Mouse (Mus musculus): ENCODE data around the gene Cers3. TPM values are rescaled to one million over a fixed set of nuclear protein-coding genes. Genes with fewer than 3 reads are reported as not detected.

Gene Cers3
- polyA plus RNA-seq, 1 experiment from 2014 or later = 3.2 TPM

DNA sequence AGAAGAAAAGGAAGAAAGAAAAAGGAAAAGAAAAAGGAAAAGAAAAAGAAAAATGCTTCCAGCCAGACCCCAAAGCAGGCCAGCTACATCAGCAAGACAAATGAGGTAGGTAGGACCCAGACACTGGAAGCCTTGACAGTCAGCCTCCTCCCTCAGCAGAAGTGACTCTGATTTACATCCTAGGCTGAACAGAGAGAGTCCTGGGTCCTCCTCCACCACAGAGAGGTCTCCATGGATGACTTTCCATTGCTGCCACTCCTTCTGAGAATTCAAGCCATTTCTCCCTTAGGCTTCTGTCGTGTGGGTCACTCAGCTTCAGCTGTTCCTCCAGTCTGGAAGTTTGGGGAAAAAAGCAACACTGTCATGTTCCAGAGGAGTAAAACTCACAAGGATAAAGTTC, 68.0 kb downstream of the Cers3 start:
- Histone ChIP-seq H3K27me3 (no peaks in the 10 kb centered on the region), H3K36me3 (no peaks in the 10 kb centered on the region), H3K4me1 (peaks cover 4% of the 10 kb centered on the region; the same call in 1 of the 2 replicates), H3K27ac (no peak overlapping the region), H3K4me2 (replicated peaks) (no peak overlapping the region), H3K4me3 (no peak overlapping the region), H3K9me3 (no peaks in the 10 kb centered on the region), H3K9ac (no peak overlapping the region)
- ATAC-seq (ENCODE audit: insufficient number of reproducible peaks, insufficient read depth, low FRiP score, low TSS enrichment) = no peak
- WGBS = 83% methylated on average over 1 of the region's 1 CpGs

DNA sequence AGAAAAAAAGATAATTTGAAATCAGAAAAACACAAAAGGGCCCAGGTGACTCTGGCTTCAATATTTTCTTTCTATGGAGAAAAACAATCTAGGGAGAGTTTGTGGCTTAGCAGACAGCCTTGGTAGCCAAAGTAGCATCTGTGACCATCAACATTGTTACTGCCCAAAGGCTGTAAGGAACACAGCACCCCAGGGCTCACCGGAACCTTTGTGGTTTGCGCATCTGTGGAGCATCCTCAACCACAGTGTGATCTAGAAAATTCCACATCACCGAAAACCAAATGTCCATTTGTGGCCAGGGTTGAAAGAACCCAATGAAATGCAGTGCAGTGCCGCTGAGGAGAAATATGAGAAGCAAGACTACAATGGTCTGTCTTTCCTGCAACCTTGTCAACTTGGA, 69.0 kb downstream of the Cers3 start:
- Histone ChIP-seq H3K9ac (no peak overlapping the region), H3K9me3 (no peaks in the 10 kb centered on the region), H3K4me3 (no peak overlapping the region), H3K4me1 (peaks cover 4% of the 10 kb centered on the region; the same call in 1 of the 2 replicates), H3K4me2 (replicated peaks) (no peak overlapping the region), H3K36me3 (no peaks in the 10 kb centered on the region), H3K27ac (no peak overlapping the region), H3K27me3 (no peaks in the 10 kb centered on the region)
- ATAC-seq (ENCODE audit: insufficient number of reproducible peaks, insufficient read depth, low FRiP score, low TSS enrichment) = no peak
- 76% methylated on average over 4 of the region's 4 CpGs for WGBS

DNA sequence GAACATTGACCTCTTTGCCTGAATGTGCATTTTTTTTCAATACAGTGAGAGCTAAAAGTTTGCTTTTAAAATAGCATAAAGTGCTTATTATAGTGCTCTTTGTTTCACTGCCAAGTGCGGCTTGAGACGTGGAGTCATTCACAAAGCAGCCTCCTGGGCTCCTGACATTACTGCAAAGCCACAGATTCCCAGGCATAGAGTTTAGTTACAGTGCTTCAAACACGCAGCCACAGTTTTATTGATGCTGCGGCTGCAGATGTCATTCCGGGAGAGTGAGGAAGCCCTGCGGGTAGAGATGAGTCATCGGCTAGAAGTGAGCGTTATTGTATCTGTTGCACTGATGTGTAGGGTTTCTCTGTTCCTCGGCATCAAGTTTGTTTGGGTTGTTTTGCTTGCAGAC, 69.4 kb downstream of the Cers3 start:
- Histone ChIP-seq H3K4me1 (peaks cover 4% of the 10 kb centered on the region; the same call in 1 of the 2 replicates), H3K27me3 (no peaks in the 10 kb centered on the region), H3K4me3 (no peak overlapping the region), H3K4me2 (replicated peaks) (no peak overlapping the region), H3K9ac (no peak overlapping the region), H3K36me3 (no peaks in the 10 kb centered on the region), H3K27ac (no peak overlapping the region), H3K9me3 (no peaks in the 10 kb centered on the region)
- no peak for ATAC-seq (ENCODE audit: insufficient number of reproducible peaks, insufficient read depth, low FRiP score, low TSS enrichment)
- 53% methylated on average over 9 of the region's 9 CpGs for WGBS

DNA sequence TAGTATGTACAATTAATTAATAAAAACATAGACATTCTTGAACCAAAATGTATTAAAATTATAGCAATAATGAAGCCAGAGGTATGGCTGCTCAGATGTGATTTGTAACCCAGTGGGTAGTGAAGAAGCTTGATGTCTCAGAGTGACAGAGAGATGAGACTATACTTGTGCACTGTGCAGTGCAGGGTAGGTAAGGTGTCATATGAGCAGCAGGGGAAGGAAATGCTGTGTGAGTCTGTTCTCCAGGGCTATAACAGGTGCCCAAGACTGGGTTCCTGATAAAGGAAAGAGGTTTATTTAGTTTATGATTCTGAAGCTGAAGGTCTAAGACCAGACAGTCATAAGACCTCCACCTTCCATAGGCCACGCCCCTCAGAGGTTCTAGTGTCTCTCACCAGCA, 69.9 kb downstream of the Cers3 start:
- 44% methylated on average over 1 of the region's 1 CpGs for WGBS
- no peak overlapping the region for H3K9ac ChIP-seq
- peaks cover 4% of the 10 kb centered on the region; the same call in 1 of the 2 replicates for H3K4me1 ChIP-seq
- H3K27ac ChIP-seq = no peak overlapping the region
- H3K36me3 ChIP-seq = no peaks in the 10 kb centered on the region
- H3K9me3 ChIP-seq = no peaks in the 10 kb centered on the region
- no peak for ATAC-seq (ENCODE audit: insufficient number of reproducible peaks, insufficient read depth, low FRiP score, low TSS enrichment)
- H3K27me3 ChIP-seq = no peaks in the 10 kb centered on the region
- no peak overlapping the region for H3K4me2 ChIP-seq (replicated peaks)
- no peak overlapping the region for H3K4me3 ChIP-seq

DNA sequence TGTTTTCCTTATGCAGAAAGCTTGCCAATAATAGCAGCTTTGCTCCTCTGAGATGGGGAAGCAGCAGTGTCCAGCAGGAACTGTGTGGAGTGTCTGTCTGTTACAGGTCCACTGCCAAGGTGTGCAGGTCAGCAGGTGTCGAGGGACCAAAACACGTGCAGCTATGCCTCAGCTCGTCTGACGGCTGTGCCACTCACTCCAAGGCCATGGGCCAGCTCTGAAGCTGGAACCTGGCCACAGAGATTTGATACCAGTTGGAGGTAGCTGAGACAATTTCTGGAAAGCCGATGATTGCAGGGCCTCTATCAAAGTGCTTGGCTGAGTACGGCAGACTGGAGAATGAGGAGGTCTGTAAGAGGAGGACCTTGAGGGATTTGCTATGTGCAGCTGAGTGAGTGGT, 72.2 kb downstream of the Cers3 start:
- no peak overlapping the region for H3K4me3 ChIP-seq
- 79% methylated on average over 6 of the region's 6 CpGs for WGBS
- ATAC-seq (ENCODE audit: insufficient number of reproducible peaks, insufficient read depth, low FRiP score, low TSS enrichment) = no peak
- H3K27me3 ChIP-seq = no peaks in the 10 kb centered on the region
- no peaks in the 10 kb centered on the region for H3K36me3 ChIP-seq
- H3K9ac ChIP-seq = no peak overlapping the region
- H3K27ac ChIP-seq = no peak overlapping the region
- H3K4me1 ChIP-seq = peaks cover 4% of the 10 kb centered on the region; the same call in 1 of the 2 replicates
- no peak overlapping the region for H3K4me2 ChIP-seq (replicated peaks)
- H3K9me3 ChIP-seq = no peaks in the 10 kb centered on the region

DNA sequence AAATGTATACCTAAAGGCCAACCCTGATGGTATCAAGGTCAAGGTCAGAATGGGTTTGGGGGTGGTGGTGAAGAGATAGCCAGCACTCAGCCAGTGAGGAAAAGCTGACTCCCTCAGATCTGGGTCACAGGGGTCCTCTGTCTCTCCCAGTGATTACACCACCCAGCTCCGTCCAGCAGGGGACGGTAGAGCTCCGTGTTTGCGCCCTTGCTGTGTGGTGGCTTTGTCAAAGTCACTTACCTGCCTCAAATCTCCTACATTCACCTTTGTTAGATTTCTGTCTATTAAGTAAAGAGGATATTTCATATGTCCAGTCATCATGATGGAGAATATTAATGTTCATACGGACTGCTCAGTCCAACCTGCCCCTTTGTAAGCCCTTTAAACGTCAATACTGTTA, 76.7 kb downstream of the Cers3 start:
- H3K4me3 ChIP-seq = no peak overlapping the region
- H3K27ac ChIP-seq = no peak overlapping the region
- H3K27me3 ChIP-seq = 0 out of 2 replicates have a peak, but pooled peaks cover 2% of the 10 kb centered on the region
- 24% methylated on average over 6 of the region's 6 CpGs for WGBS
- no peak overlapping the region for H3K9ac ChIP-seq
- no peaks in the 10 kb centered on the region for H3K36me3 ChIP-seq
- no peaks in the 10 kb centered on the region for H3K9me3 ChIP-seq
- no peak for ATAC-seq (ENCODE audit: insufficient number of reproducible peaks, insufficient read depth, low FRiP score, low TSS enrichment)
- H3K4me1 ChIP-seq = peaks cover 6% of the 10 kb centered on the region; the same call in 1 of the 2 replicates
- H3K4me2 ChIP-seq (replicated peaks) = no peak overlapping the region

DNA sequence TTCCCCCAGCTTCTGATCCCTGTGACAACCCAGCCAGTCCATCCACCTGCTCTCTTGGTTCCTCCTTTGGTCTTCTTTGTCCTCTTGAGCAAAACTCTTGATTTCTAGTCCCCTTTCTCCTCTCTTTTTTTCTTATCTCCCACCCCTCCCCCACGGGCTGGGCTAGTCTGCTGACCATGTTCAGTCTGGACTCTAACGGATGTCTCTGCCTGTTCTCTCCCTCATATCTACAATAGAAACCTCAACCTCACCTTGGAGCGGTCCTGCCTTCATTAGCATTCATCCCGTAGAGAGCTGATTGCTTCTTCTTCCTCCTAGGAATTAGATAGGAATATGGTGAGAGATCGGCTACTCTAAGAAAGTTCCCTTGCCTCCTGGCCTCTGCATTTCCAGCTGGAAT, 87.5 kb downstream of the Cers3 start:
- no peak for ATAC-seq (ENCODE audit: insufficient number of reproducible peaks, insufficient read depth, low FRiP score, low TSS enrichment)
- Histone ChIP-seq H3K4me2 (replicated peaks) (no peak overlapping the region), H3K4me3 (no peak overlapping the region), H3K9me3 (no peaks in the 10 kb centered on the region), H3K36me3 (no peaks in the 10 kb centered on the region), H3K27me3 (no peaks in the 10 kb centered on the region), H3K9ac (no peak overlapping the region), H3K4me1 (peaks cover 30% of the 10 kb centered on the region), H3K27ac (0 out of 2 replicates have a peak overlapping the region, but pooled peaks have one; percentile 47)
- WGBS = 71% methylated on average over 5 of the region's 5 CpGs

DNA sequence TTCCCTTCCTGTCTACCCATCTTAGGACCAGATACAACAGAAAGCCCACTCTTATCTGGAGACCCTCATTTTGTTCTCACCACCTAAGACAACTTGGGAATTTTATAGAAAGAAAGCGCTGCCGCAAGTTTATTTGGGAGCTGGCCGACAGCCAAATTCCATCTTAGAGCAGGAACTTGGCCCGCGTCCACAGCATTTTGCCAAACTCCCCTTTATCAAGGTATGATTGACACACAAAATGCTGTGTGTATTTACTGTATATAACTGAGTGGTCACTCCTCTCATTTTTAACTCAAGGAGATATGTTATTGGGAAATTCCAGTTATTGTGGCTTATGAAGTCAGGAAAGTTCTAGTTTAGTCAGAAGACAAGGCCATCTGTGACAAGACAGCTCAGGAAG, 88.0 kb downstream of the Cers3 start:
- H3K4me3 ChIP-seq = no peak overlapping the region
- 44% methylated on average over 5 of the region's 5 CpGs for WGBS
- no peak for ATAC-seq (ENCODE audit: insufficient number of reproducible peaks, insufficient read depth, low FRiP score, low TSS enrichment)
- H3K4me2 ChIP-seq (replicated peaks) = no peak overlapping the region
- peaks cover 30% of the 10 kb centered on the region for H3K4me1 ChIP-seq
- H3K36me3 ChIP-seq = no peaks in the 10 kb centered on the region
- 0 out of 2 replicates have a peak overlapping the region, but pooled peaks have one; percentile 47 for H3K27ac ChIP-seq
- no peaks in the 10 kb centered on the region for H3K27me3 ChIP-seq
- no peaks in the 10 kb centered on the region for H3K9me3 ChIP-seq
- no peak overlapping the region for H3K9ac ChIP-seq

DNA sequence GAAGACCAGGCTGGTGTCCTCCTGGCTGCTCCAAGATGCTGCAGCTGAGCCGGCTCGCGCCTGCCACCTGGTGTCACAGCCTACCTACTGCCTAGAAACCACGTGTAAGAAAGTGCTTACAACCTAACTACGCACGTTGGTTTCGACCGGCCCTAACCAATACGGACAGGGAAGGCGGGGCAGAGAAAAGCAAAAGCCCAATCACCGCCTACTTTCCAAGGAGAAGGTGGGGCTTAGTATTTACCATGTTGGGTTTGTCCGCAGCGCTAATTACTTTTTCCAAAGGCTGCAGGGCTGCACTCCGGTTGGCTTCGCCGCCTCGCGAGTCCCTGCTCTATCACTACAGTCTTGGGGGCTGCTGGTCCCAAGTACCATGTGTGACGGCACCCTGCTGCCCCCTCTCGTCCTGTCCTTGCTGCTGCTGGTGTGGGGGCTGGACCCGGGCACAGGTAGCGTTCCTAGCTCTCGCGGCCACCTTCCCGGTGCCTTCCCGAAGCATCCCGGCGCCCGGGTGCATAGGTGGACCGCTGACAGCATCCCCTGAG, 96.2 kb downstream of the Cers3 start, which contains the start of gene Adamts17:
Adamts17 (plus strand) TSS at position 273 of the 545 bp plus-strand sequence.
- Histone ChIP-seq H3K4me3 (peak within 1 kb of the TSS; percentile 60), H3K4me1 (peaks cover 45% of the 10 kb centered on the region), H3K27me3 (peaks cover 9% of the 10 kb centered on the region; the same call in 1 of the 2 replicates), H3K4me2 (replicated peaks) (peak within 1 kb of the TSS; percentile 98), H3K9ac (peak within 1 kb of the TSS; percentile 64), H3K9me3 (no peaks in the 10 kb centered on the region), H3K27ac (peak within 1 kb of the TSS; percentile 47; the same call in 1 of the 2 replicates), H3K36me3 (no peaks in the 10 kb centered on the region)
- under 1% methylated on average over 30 of the region's 30 CpGs for WGBS
- peak; percentile 95 for ATAC-seq (ENCODE audit: insufficient number of reproducible peaks, insufficient read depth, low FRiP score, low TSS enrichment)

DNA sequence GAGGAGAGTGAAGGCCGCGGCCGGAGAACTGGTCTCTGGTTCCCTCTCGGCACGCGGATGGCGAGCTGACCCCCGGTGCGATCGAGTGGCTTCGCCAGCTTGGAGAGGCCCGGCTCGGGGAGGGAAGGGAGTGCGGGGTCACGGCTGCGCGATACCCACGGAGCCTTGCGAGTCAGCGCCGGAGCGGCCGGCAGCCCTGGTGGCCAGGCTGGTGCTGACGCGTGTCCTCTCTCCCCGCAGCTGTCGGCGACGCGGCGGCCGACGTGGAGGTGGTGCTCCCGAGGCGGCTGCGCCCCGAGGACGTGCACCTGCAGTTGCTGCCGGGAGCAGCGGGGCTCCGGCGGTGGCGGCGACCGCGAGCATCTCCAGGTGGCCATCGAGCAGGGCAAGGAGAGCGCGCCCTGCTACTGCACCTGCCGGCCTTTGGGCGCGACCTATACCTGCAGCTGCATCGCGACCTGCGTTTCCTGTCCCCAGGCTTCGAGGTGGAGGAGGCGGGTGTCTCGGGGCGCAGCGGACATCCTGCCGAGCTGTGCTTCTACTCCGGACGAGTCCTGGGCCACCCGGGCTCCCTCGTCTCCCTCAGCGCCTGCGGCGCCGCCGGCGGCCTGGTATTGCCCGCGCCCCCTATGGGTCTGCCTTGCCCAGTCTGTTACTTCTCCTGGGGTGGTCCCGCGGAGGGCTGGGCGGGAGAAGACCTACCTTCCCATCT, 96.9 kb downstream of the Cers3 start:
- Histone ChIP-seq H3K27ac (peak overlapping the region; percentile 47; the same call in 1 of the 2 replicates), H3K27me3 (peaks cover 9% of the 10 kb centered on the region; the same call in 1 of the 2 replicates), H3K9ac (peak overlapping the region; percentile 64), H3K4me1 (peaks cover 42% of the 10 kb centered on the region), H3K36me3 (no peaks in the 10 kb centered on the region), H3K4me2 (replicated peaks) (peak overlapping the region; percentile 98), H3K9me3 (no peaks in the 10 kb centered on the region), H3K4me3 (peak overlapping the region; percentile 60)
- under 1% methylated on average over 76 of the region's 76 CpGs for WGBS
- ATAC-seq (ENCODE audit: insufficient number of reproducible peaks, insufficient read depth, low FRiP score, low TSS enrichment) = no peak

DNA sequence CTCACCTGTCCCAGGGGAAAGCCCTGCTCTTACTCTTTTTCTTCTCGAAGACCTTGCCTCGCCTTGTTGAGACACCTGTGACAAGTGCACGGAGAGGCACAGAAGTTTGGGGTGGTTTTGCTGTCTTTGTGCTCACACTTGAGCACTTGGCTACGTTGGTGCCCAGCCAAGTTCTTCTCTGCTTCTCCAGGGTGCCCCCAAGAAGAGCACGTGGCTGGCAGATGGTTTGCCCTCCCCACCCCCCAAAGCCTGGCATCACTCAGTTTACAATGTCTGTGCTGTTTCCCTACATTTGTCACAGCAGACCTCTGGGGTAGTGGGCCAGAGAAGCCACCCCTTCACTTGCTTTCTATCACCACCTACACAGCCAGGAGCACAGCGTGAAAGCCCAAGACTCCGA, 97.9 kb downstream of the Cers3 start:
- ATAC-seq (ENCODE audit: insufficient number of reproducible peaks, insufficient read depth, low FRiP score, low TSS enrichment) = no peak
- H3K36me3 ChIP-seq = no peaks in the 10 kb centered on the region
- peak overlapping the region; percentile 60 for H3K4me3 ChIP-seq
- no peaks in the 10 kb centered on the region for H3K9me3 ChIP-seq
- peak overlapping the region; percentile 64; the same call in 1 of the 2 replicates for H3K9ac ChIP-seq
- H3K27me3 ChIP-seq = peaks cover 9% of the 10 kb centered on the region; the same call in 1 of the 2 replicates
- peaks cover 41% of the 10 kb centered on the region for H3K4me1 ChIP-seq
- peak overlapping the region; percentile 98 for H3K4me2 ChIP-seq (replicated peaks)
- 67% methylated on average over 7 of the region's 7 CpGs for WGBS
- 0 out of 2 replicates have a peak overlapping the region, but pooled peaks have one; percentile 30 for H3K27ac ChIP-seq

DNA sequence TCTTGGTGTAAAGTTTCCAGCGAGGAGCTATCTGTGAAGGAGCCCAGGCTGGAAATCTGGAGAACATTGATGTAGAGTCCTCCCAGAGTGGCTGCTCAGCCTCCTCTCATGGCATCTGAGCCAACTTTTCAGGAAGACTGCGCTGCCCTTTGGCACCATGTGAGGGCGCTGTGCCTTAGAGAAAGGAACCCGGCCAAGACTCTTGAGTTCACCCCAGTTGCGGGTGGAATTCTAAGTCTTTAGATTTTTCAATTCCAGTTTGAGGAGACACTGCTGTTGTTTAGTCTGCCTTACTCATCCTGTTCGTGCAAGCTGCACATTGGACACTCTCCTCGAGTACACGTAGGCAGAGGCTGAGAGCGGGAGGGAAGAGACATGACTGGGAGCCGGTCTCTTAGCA, 98.7 kb downstream of the Cers3 start:
- Histone ChIP-seq H3K4me3 (no peak overlapping the region), H3K4me2 (replicated peaks) (peak overlapping the region; percentile 98), H3K9me3 (no peaks in the 10 kb centered on the region), H3K27me3 (peaks cover 9% of the 10 kb centered on the region; the same call in 1 of the 2 replicates), H3K27ac (peak overlapping the region; percentile 52; the same call in 1 of the 2 replicates), H3K36me3 (no peaks in the 10 kb centered on the region), H3K4me1 (peaks cover 42% of the 10 kb centered on the region), H3K9ac (no peak overlapping the region)
- 43% methylated on average over 10 of the region's 10 CpGs for WGBS
- ATAC-seq (ENCODE audit: insufficient number of reproducible peaks, insufficient read depth, low FRiP score, low TSS enrichment) = peak; percentile 14; the same call in 1 of the 2 replicates

Measured in embryonic facial prominence, embryonic 12.5 days (tissue).